Mouse (Mus musculus): ENCODE measurements around the gene Caskin2. TPM values are rescaled to one million over a fixed set of nuclear protein-coding genes. Genes with fewer than 3 reads are reported as not detected.
"Not testable (repeated sequence)": the region's sequence is repeated elsewhere in the genome, so short reads cannot be mapped to it uniquely, and the experiment has no call there.

The Caskin2 gene
- polyA plus RNA-seq, 1 experiment, result 29.3 TPM

DNA sequence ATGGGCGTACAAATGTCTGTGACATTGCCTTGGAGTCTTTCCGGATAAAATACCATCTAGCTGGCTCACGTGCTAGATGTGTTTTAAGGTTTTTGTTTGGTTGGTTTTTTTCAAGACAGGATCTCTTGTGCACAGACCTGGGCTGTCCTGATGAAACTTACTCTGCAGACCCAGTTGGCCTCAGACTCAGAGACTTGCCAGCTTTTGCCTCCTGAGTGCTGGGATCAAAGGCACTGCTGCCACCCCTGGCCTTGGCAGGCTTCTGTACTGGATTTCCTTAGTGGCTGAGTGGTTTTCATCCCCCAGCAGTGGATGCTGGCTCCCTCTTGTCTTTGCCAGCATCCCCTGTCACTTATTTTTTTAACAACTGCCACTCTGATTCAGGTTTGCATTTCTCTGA lies 44.5 kb downstream of the Caskin2 start:
- no peak for DNase-seq (ENCODE audit: extremely low spot score in 1 of 2, low spot score in 1 of 2)

DNA sequence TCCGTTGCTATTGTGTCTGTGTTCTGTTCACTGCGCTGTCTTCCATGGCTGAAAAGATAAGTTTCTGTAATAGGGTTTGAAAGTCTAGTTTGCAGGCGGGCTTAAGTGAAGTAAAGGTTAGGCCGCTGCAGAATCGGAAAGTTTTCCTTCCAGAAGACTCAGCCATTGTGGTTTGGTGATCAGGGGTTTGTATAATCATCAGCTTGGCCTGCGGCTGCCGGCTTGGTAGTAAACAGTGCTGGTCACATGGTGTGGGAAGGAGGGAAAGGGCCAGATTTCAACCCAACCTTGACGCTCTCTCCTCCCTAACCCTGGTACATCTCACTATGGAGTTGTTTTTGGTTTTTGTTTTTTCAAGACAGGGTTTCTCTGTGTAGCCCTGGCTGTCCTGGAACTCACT lies 46.5 kb downstream of the Caskin2 start:
- DNase-seq (ENCODE audit: extremely low spot score in 1 of 2, low spot score in 1 of 2), result no peak

DNA sequence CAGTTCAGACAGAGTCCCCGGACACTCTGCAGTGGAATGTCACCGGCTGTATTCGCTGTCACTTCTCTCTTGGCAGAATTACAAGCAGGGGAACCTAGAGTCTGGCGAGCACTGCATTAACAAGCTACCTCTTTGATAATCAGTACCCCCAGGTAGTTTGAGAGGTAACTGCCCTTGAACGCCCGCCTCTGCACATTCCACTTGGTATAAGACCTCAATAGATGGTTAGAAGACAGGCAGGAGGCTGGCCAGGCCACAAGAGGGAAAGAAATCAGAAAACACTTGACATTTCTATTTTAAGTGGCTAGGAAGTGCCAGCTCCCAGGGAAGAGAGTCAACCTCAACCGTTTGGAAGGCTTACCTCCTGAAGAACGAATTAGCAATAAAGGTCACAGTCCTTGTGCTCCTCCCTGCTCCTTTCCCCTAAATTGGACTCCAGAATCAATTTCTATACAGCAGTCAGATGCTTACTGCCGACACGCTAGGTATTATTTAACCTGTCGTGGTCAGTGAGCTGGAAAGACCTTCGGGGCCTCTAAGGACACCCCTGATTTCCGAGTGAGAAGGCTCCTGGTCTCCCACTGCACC lies 47.0 kb downstream of the Caskin2 start:
- no peak for DNase-seq (ENCODE audit: extremely low spot score in 1 of 2, low spot score in 1 of 2)

DNA sequence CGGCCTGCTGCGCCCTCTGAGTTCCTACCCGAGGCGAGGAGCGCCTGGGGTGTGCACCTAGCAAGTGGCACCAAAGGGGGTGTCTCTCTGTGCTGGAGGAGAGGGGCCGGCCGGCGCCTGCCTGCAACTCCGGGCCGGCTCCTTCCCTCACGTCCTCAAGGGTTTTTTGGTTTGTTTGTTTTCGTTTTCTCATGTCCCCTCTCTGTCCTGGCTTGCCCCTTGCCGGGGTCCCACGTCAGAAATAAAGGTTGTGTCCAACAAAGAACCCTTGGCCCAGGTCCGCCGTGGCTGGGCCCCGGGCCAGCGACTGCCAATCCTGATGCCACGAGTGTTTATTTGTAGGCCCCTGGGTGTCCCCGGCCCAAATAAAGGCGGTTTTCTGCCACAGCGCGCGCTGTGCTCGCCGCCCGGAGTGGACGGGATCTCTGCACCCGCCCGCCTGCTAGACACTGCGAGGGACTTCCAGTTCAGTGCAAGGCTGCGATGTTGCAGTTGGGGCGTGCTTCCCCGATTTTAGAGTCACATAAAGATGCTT lies 47.8 kb downstream of the Caskin2 start:
- peak in 1 of 2 experiments; percentile 53 for DNase-seq (ENCODE audit: extremely low spot score in 1 of 2, low spot score in 1 of 2)

DNA sequence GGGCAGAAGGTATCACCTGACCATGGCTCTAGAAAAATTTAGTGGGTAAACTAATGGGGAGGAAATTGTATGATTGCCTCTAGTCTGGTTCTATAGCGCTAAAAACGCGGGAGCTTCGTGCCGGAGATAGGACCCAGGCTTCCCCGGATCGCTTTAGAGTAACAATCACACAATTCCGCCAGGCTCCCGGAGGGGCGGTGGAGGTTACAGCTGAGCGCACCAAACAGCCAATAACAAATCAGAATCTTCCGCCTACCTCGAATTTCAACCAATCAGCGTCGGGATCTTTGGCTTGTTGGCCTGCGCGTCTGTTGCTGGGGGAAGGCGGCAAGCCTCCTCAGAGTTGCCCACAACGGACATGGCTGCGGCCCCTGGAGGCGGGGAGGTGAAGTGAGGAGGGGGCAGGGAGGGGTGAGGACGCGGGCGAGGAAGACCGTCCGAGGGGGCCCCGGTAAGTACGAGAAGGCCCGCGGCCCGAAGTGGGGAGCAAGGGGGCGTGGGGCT lies 48.3 kb downstream of the Caskin2 start, which contains the start of gene Tmem94:
Gene Tmem94 (plus strand): TSS at position 331 of the 504 bp plus-strand sequence.
- DNase-seq (ENCODE audit: extremely low spot score in 1 of 2, low spot score in 1 of 2), result peak; percentile 93 to 99

- DNase-seq (ENCODE audit: extremely low spot score in 1 of 2, low spot score in 1 of 2), result no peak
Observed at GRCm38 (mm10) chr11:115764698-115765097, 48.7 kb downstream of the Caskin2 start.

GRCm38 (mm10) chr11:115762176-115762575 lies 51.3 kb downstream of the Caskin2 start:
- DNase-seq (ENCODE audit: extremely low spot score in 1 of 2, low spot score in 1 of 2), result not testable (repeated sequence)

DNA sequence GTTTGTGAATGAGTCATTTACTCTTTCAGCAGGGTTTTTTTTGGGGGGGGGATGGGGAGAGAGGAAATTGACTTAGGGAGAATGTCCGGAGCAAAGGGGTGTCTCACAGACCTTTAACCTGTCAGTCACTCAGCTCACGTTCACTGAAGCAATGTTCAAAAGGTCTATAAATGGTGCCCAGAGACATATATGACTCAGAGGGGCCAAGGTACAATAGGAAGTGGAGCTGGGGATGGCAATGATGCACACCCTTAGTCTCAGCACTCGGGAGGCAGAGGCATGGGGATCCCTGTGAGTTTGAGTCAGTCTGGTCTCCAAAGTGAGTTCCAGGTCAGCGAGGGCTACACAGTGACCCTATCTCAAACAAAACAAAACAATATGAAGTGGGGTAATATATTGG lies 60.0 kb downstream of the Caskin2 start:
- DNase-seq (ENCODE audit: extremely low spot score in 1 of 2, low spot score in 1 of 2), result no peak

DNA sequence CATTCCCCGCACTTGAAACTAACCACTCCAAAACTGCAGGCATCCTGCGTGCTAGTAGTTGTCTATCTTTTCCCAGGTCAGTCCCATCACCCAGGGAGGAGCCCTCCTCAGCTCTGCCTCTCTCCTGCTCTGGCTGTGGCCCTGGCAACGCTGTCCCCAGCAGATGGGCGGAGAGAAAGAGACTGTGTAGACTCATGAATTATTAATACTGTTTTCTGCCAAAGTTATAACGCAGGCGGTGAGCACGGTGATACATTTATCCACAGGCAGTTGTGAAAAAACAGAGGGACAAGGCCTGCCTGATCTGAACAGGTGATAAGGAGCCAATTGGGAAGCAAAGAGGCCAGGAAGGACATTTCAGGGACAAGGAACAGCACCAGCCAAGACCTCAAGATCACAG lies 60.8 kb downstream of the Caskin2 start:
- DNase-seq (ENCODE audit: extremely low spot score in 1 of 2, low spot score in 1 of 2), result no peak

GRCm38 (mm10) chr11:115751725-115752124 lies 61.7 kb downstream of the Caskin2 start:
- DNase-seq (ENCODE audit: extremely low spot score in 1 of 2, low spot score in 1 of 2), result no peak

DNA sequence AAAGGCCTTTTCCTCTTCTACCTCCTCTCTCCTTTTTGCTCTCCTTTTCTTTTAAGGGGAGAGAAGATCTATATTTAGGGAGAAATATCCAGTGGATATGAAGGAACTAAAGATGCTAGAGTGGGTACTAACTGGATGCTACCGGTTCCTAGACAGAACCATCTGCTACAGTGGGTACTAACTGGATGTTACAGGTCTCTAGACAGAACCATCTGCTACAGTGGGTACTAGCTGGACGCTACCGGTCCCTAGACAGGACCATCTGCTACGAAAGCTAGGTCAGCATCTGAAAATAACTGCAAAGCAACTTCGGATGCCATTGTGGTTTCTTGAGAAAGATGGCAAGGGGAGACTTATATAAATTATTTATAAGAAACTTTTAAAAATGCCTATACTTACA lies 63.6 kb downstream of the Caskin2 start:
- DNase-seq (ENCODE audit: extremely low spot score in 1 of 2, low spot score in 1 of 2), result no peak

Other genes starting within 250 kb of the Caskin2 start
- gene Nup85, start 249.2 kb downstream of the Caskin2 start, polyA plus RNA-seq (2012; rRNA removed), result 71.0 and 72.9 TPM in 2 replicates
- gene Mrps7, start 209.7 kb downstream of the Caskin2 start, polyA plus RNA-seq (2012; rRNA removed), result 40.7 and 42.9 TPM in 2 replicates
- 61.7 and 65.1 TPM in 2 replicates for gene Gga3, start 209.6 kb downstream of the Caskin2 start, polyA plus RNA-seq (2012; rRNA removed)
- gene Mif4gd, start 200.7 kb downstream of the Caskin2 start, polyA plus RNA-seq (2012; rRNA removed), result 36.3 and 38.9 TPM in 2 replicates
- gene Slc25a19, start 185.3 kb downstream of the Caskin2 start, polyA plus RNA-seq (2012; rRNA removed), result 117 and 127 TPM in 2 replicates
- gene Grb2, start 105.0 kb downstream of the Caskin2 start, polyA plus RNA-seq (2012; rRNA removed), result 194 and 200 TPM in 2 replicates
- gene Tmem94, start 48.2 kb downstream of the Caskin2 start, polyA plus RNA-seq (2012; rRNA removed), result 49.7 and 57.3 TPM in 2 replicates
- 15.6 and 16.8 TPM in 2 replicates for gene Tsen54, start 1.1 kb upstream of the Caskin2 start, polyA plus RNA-seq (2012; rRNA removed)
- gene Llgl2, start 10.4 kb upstream of the Caskin2 start, polyA plus RNA-seq (2012; rRNA removed), result 2.8 and 3.2 TPM in 2 replicates
- gene Myo15b, start 44.8 kb upstream of the Caskin2 start, polyA plus RNA-seq (2012; rRNA removed), result 0.55 and 1.1 TPM in 2 replicates
- gene Smim5, start 86.3 kb upstream of the Caskin2 start, polyA plus RNA-seq (2012; rRNA removed), result 0.64 TPM in 1 of 2 replicates, not detected in the other
- gene Smim6, start 98.4 kb upstream of the Caskin2 start, polyA plus RNA-seq (2012; rRNA removed), result not detected in 2 replicates
- gene Sap30bp, start 119.6 kb upstream of the Caskin2 start, polyA plus RNA-seq (2012; rRNA removed), result 71.9 and 89.0 TPM in 2 replicates
- gene Recql5, start 119.8 kb upstream of the Caskin2 start, polyA plus RNA-seq (2012; rRNA removed), result 28.4 and 31.7 TPM in 2 replicates
- gene Itgb4, start 161.1 kb upstream of the Caskin2 start, polyA plus RNA-seq (2012; rRNA removed), result 5.7 and 7.2 TPM in 2 replicates
- 17.6 and 19.3 TPM in 2 replicates for gene Galk1, start 199.1 kb upstream of the Caskin2 start, polyA plus RNA-seq (2012; rRNA removed)
- gene H3f3b, start 214.3 kb upstream of the Caskin2 start, polyA plus RNA-seq (2012; rRNA removed), result 347 and 369 TPM in 2 replicates
- gene Unk, start 216.7 kb upstream of the Caskin2 start, polyA plus RNA-seq (2012; rRNA removed), result 35.4 and 38.1 TPM in 2 replicates

Data from frontal cortex, adult 2 months (tissue).